Mouse (Mus musculus): ENCODE measurements around the gene Tbcd. TPM values are rescaled to one million over a fixed set of nuclear protein-coding genes. Genes with fewer than 3 reads are reported as not detected.

The Tbcd gene
- total and polyA plus RNA-seq, 3 experiments: 62.1 to 86.7 (median 70.4) TPM

- dilution Hi-C loops (cut with MboI; ENCODE audit: extremely low pct_ligation_motif_present, extremely low pct_unique_long_range_greater_than_20kb, low sequenced_read_pairs): no loop called here
- Histone ChIP-seq H3K79me2 (replicated peaks; ENCODE audit: control insufficient read depth, extremely low read depth, insufficient read depth, poor library complexity, severe bottlenecking) (no peaks in the 10 kb centered on the region), H3K9ac (ENCODE audit: insufficient read depth, low read depth) (no peak overlapping the region), H3K9me3 (replicated peaks; ENCODE audit: low read length) (no peaks in the 10 kb centered on the region), H3K27me3 (replicated peaks) (peaks cover 32% of the 10 kb centered on the region), H3K4me2 (ENCODE audit: insufficient read depth, low read depth, poor library complexity, severe bottlenecking) (no peak overlapping the region), H3K4me3 (replicated peaks in 1 of 3; ENCODE audit: low read depth in 2 of 3, low read length in 2 of 3, poor library complexity in 1 of 3) (no peak overlapping the region), H3K4me1 (ENCODE audit: control insufficient read depth in 1 of 2, insufficient read depth in 2 of 2) (peaks cover 0 to 2% of the 10 kb centered on the region in 2 experiments; a peak in 1 of 4 replicates), H3K36me3 (replicated peaks in 1 of 2; ENCODE audit: control insufficient read depth in 1 of 2, insufficient read depth in 1 of 2, low read length in 1 of 2) (no peaks in the 10 kb centered on the region), H3K27ac (ENCODE audit: insufficient read depth, low read depth) (no peak overlapping the region)
- DNase-seq (ENCODE audit: extremely low read depth): no peak
- in situ Hi-C loops (cut with MboI; ENCODE audit: low pct_ligation_motif_present, low pct_unique_long_range_greater_than_20kb, low sequenced_read_pairs): no loop called here
- TF ChIP-seq CHD1 (IDR thresholded peaks at IDR 0.05; ENCODE audit: low read depth, low read length) (no peak), E2F4 (IDR thresholded peaks at IDR 0.05; ENCODE audit: insufficient replicate concordance, low read depth, low read length) (no peak), MYC (IDR thresholded peaks at IDR 0.05; ENCODE audit: low read depth, low read length) (no peak), USF2 (conservative IDR thresholded peaks at IDR 0.05; ENCODE audit: low read depth, low read length) (no peak), JUND (conservative IDR thresholded peaks at IDR 0.05; ENCODE audit: low read depth, low read length) (no peak), NRF1 (IDR thresholded peaks at IDR 0.05; ENCODE audit: low read depth, low read length) (no peak), EP300 (IDR thresholded peaks at IDR 0.05; ENCODE audit: low read length) (no peak), RCOR1 (conservative IDR thresholded peaks at IDR 0.05; ENCODE audit: low read depth, low read length) (no peak), CTCF (conservative IDR thresholded peaks at IDR 0.05 in 1 of 2, IDR thresholded peaks at IDR 0.05 in 1 of 2; ENCODE audit: low read depth in 2 of 2, low read length in 2 of 2) (no peak), IRF4 (IDR thresholded peaks at IDR 0.05; ENCODE audit: low read depth, low read length) (no peak), UBTF (IDR thresholded peaks at IDR 0.05; ENCODE audit: low read depth, low read length) (no peak), GABPA (IDR thresholded peaks at IDR 0.05; ENCODE audit: insufficient replicate concordance, low read depth, low read length) (no peak), MEF2A (IDR thresholded peaks at IDR 0.05; ENCODE audit: borderline replicate concordance, low read depth, low read length) (no peak), KAT2A (IDR thresholded peaks at IDR 0.05; ENCODE audit: insufficient replicate concordance, low read length) (no peak), TCF12 (IDR thresholded peaks at IDR 0.05; ENCODE audit: low read depth, low read length) (no peak), ZNF384 (IDR thresholded peaks at IDR 0.05; ENCODE audit: low read depth, low read length) (no peak), SIN3A (IDR thresholded peaks at IDR 0.05; ENCODE audit: low read length) (no peak)
These were observed 12.0 kb upstream of the Tbcd start for GRCm38 (mm10) chr11:121439686-121440292.

- no peak overlapping the region for H3K27ac ChIP-seq (ENCODE audit: insufficient read depth, low read depth)
- no peaks in the 10 kb centered on the region for H3K4me1 ChIP-seq (ENCODE audit: control insufficient read depth in 1 of 2, insufficient read depth in 2 of 2)
- H3K27me3 ChIP-seq (replicated peaks): peaks cover 44% of the 10 kb centered on the region
- no peaks in the 10 kb centered on the region for H3K79me2 ChIP-seq (replicated peaks; ENCODE audit: control insufficient read depth, extremely low read depth, insufficient read depth, poor library complexity, severe bottlenecking)
- no peak for DNase-seq (ENCODE audit: extremely low read depth)
- no peak overlapping the region for H3K4me3 ChIP-seq (replicated peaks in 1 of 3; ENCODE audit: low read depth in 2 of 3, low read length in 2 of 3, poor library complexity in 1 of 3)
- in situ Hi-C loops (cut with MboI; ENCODE audit: low pct_ligation_motif_present, low pct_unique_long_range_greater_than_20kb, low sequenced_read_pairs) (no loop called here), dilution Hi-C loops (cut with MboI; ENCODE audit: extremely low pct_ligation_motif_present, extremely low pct_unique_long_range_greater_than_20kb, low sequenced_read_pairs) (no loop called here)
- H3K4me2 ChIP-seq (ENCODE audit: insufficient read depth, low read depth, poor library complexity, severe bottlenecking): no peak overlapping the region
- no peaks in the 10 kb centered on the region for H3K9me3 ChIP-seq (replicated peaks; ENCODE audit: low read length)
- no peak overlapping the region for H3K9ac ChIP-seq (ENCODE audit: insufficient read depth, low read depth)
- no peaks in the 10 kb centered on the region for H3K36me3 ChIP-seq (replicated peaks in 1 of 2; ENCODE audit: control insufficient read depth in 1 of 2, insufficient read depth in 1 of 2, low read length in 1 of 2)
- TF ChIP-seq PAX5 (IDR thresholded peaks at IDR 0.05; ENCODE audit: low read length) (no peak), USF1 (IDR thresholded peaks at IDR 0.05; ENCODE audit: low read depth, low read length) (no peak), POLR2AphosphoS2 (IDR thresholded peaks at IDR 0.05; ENCODE audit: low read depth, low read length) (no peak), CTCF (conservative IDR thresholded peaks at IDR 0.05 in 1 of 2, IDR thresholded peaks at IDR 0.05 in 1 of 2; ENCODE audit: low read depth in 2 of 2, low read length in 2 of 2) (no peak), KAT2A (IDR thresholded peaks at IDR 0.05; ENCODE audit: insufficient replicate concordance, low read length) (no peak), CHD1 (IDR thresholded peaks at IDR 0.05; ENCODE audit: low read depth, low read length) (no peak), E2F4 (IDR thresholded peaks at IDR 0.05; ENCODE audit: insufficient replicate concordance, low read depth, low read length) (no peak), SIN3A (IDR thresholded peaks at IDR 0.05; ENCODE audit: low read length) (no peak), NRF1 (IDR thresholded peaks at IDR 0.05; ENCODE audit: low read depth, low read length) (no peak)
These were observed 10.1 kb upstream of the Tbcd start for GRCm38 (mm10) chr11:121441653-121442052.

All from CH12.LX (cell line).